Mouse (Mus musculus) left cerebral cortex, postnatal 14 days (tissue): ENCODE results near the gene Lrrtm4. TPM values are rescaled to one million over a fixed set of nuclear protein-coding genes. Genes with fewer than 3 reads are reported as not detected.
A peak's percentile ranks its signal among the peaks of the same experiment; 100 is the strongest.

Experiments used
- DNase-seq, 2 experiments: peaks; one replicate each; pipeline ENCODE4 v3.0.0; 2021 to 2022; ENCODE audit warnings: low spot score in 2 of 2, mixed read lengths in 1 of 2
- intact Hi-C: fragments of 180-260 bp; cut with DNase I; formaldehyde crosslinking; loops from one replicate; pipeline ENCODE4 v1.15.1; 2025
- total RNA-seq, 2 experiments: library from RNA; stranded (reverse); gene quantifications; 2 replicates each; pipeline ENCODE4 v1.2.3; 2021

Lrrtm4 gene
- total RNA-seq, 2 experiments from 2014 or later, result 67.8 to 76.8 TPM

GRCm38 (mm10) chr6:80622676-80623334 is 604.1 kb downstream of the Lrrtm4 start:
- intact Hi-C loops, result no loop called here

GRCm38 (mm10) chr6:80625509-80625908 is 606.8 kb downstream of the Lrrtm4 start:
- intact Hi-C loops, result no loop called here
- no peak for DNase-seq

More at GRCm38 (mm10) chr6:80622676-80623334, 604.1 kb downstream of the Lrrtm4 start:
- peak in 1 of 2 experiments; percentile 27 for DNase-seq

GRCm38 (mm10) chr6:80662729-80663128 is 644.1 kb downstream of the Lrrtm4 start:
- intact Hi-C loops, result no loop called here

GRCm38 (mm10) chr6:80664039-80664438 is 645.4 kb downstream of the Lrrtm4 start:
- DNase-seq, result no peak
- intact Hi-C loops, result no loop called here

More at GRCm38 (mm10) chr6:80662729-80663128, 644.1 kb downstream of the Lrrtm4 start:
- DNase-seq, result peak; percentile 6 to 11

GRCm38 (mm10) chr6:80704183-80704582 is 685.5 kb downstream of the Lrrtm4 start:
- DNase-seq, result no peak
- intact Hi-C loops, result no loop called here

- intact Hi-C loops, result no loop called here
- no peak for DNase-seq
These were observed 701.8 kb downstream of the Lrrtm4 start for GRCm38 (mm10) chr6:80720468-80720867.

- no peak for DNase-seq
- intact Hi-C loops, result no loop called here
These were observed 714.7 kb downstream of the Lrrtm4 start for GRCm38 (mm10) chr6:80733416-80733815.

- no peak for DNase-seq
- intact Hi-C loops, result no loop called here
These were observed 732.1 kb downstream of the Lrrtm4 start for GRCm38 (mm10) chr6:80750769-80751168.

GRCm38 (mm10) chr6:80760641-80761204 is 742.0 kb downstream of the Lrrtm4 start:
- no peak for DNase-seq
- intact Hi-C loops, result no loop called here

- intact Hi-C loops, result no loop called here
- no peak for DNase-seq
These were observed 767.6 kb downstream of the Lrrtm4 start for GRCm38 (mm10) chr6:80786282-80786681.

GRCm38 (mm10) chr6:80823753-80824152 is 805.1 kb downstream of the Lrrtm4 start:
- intact Hi-C loops, result no loop called here
- no peak for DNase-seq

- no peak for DNase-seq
- intact Hi-C loops, result no loop called here
These were observed 821.1 kb downstream of the Lrrtm4 start for GRCm38 (mm10) chr6:80839784-80840183.

- DNase-seq, result no peak
- intact Hi-C loops, result no loop called here
These were observed 826.6 kb downstream of the Lrrtm4 start for GRCm38 (mm10) chr6:80845294-80845693.

GRCm38 (mm10) chr6:80856910-80857543 is 838.4 kb downstream of the Lrrtm4 start:
- intact Hi-C loops, result no loop called here
- DNase-seq, result peak; percentile 9 to 13

Other genes with a start within 250 kb of the Lrrtm4 start
- gene Gm20594, start 201.0 kb upstream of the Lrrtm4 start, total RNA-seq, result not detected